Mouse (Mus musculus) kidney, adult 2 months (tissue): ENCODE data around the gene Cmtm5.

Source experiments
- CTCF ChIP-seq: fragments of 200-500 bp; conservative IDR thresholded peaks from 2 replicates; pipeline ENCODE4 v1.5.1; 2011; ENCODE audit warnings: low read depth, mild to moderate bottlenecking, control low read depth, low read length, moderate library complexity, mixed read lengths; ENCODE audit not compliant: insufficient read depth, insufficient read length
- POLR2A ChIP-seq: fragments of 200-500 bp; IDR thresholded peaks from one replicate; pipeline ENCODE4 v1.6.1; 2011; ENCODE audit warnings: low read depth, low read length, control low read depth

DNA sequence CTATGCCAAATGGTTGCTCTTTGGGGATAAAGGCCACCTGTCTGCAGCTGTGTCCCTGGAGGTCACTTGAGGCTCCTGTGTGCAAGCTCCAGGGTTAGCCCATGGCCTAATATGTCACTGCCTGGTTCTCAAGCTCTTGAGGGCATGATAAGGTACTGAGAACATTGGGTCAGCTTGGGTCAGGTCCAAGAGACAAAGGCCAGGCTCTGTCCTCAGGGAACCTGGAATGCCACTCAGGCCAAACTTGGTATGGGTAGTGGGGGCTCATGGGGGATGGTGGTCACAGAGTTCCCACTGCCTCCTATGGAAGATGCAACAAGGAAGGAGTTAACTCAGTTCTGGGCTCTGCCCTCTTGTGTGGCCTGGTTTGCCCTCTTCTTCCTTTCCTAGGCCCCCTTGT, 32.3 kb downstream of the Cmtm5 start:
- TF ChIP-seq CTCF (no peak), POLR2A (no peak)
